Mouse (Mus musculus) lung, postnatal 0 days (tissue): ENCODE measurements around the gene Cyb5d2. TPM values are rescaled to one million over a fixed set of nuclear protein-coding genes. Genes with fewer than 3 reads are reported as not detected.

Experiments used
- ATAC-seq: fragments of 200-750 bp; cut with Nextera tagmentation; 2 replicates; pipeline ENCODE4 v1.8.0; 2017; ENCODE audit warnings: moderate library complexity
- DNase-seq: peaks from one replicate; pipeline ENCODE4 v3.0.0-alpha.2; 2016; ENCODE audit warnings: low spot score
- H3K27ac ChIP-seq: fragments of 300-500 bp; sonication (generic); 2 replicates; pipeline ENCODE4 v1.5.1; 2014; ENCODE audit warnings: antibody characterized with exemption, mild to moderate bottlenecking, low read length, mixed read lengths
- H3K27me3 ChIP-seq: fragments of 300-500 bp; sonication (generic); replicated peaks from 2 replicates; pipeline ENCODE4 v1.6.1; 2014; ENCODE audit warnings: low read length, mixed read lengths; ENCODE audit not compliant: insufficient read depth
- H3K36me3 ChIP-seq: fragments of 300-500 bp; sonication (generic); 2 replicates; pipeline ENCODE4 v1.6.1; 2014; ENCODE audit warnings: low read length, mixed read lengths; ENCODE audit not compliant: insufficient read depth
- H3K4me1 ChIP-seq: fragments of 300-500 bp; sonication (generic); 2 replicates; pipeline ENCODE4 v1.6.1; 2014; ENCODE audit warnings: antibody characterized with exemption, low read depth, low read length, mixed read lengths; ENCODE audit not compliant: insufficient read depth
- H3K4me2 ChIP-seq: fragments of 300-500 bp; sonication (generic); replicated peaks from 2 replicates; pipeline ENCODE4 v1.6.1; 2014; ENCODE audit warnings: low read depth, mild to moderate bottlenecking, low read length, moderate library complexity, mixed read lengths
- H3K4me3 ChIP-seq: fragments of 300-500 bp; sonication (generic); 2 replicates; pipeline ENCODE4 v1.5.1; 2014; ENCODE audit warnings: low read depth, low read length
- H3K9ac ChIP-seq: fragments of 300-500 bp; sonication (generic); replicated peaks from 2 replicates; pipeline ENCODE4 v1.6.1; 2014; ENCODE audit warnings: low read depth, mild to moderate bottlenecking
- H3K9me3 ChIP-seq: fragments of 300-500 bp; sonication (generic); 2 replicates; pipeline ENCODE4 v1.6.1; 2016; ENCODE audit warnings: low read length, mixed read lengths
- CTCF ChIP-seq: IDR thresholded peaks from 2 replicates; pipeline ENCODE4 v1.5.1; 2016; ENCODE audit warnings: antibody characterized with exemption, mild to moderate bottlenecking
- EP300 ChIP-seq: IDR thresholded peaks from 2 replicates; pipeline ENCODE4 v1.6.1; 2016; ENCODE audit warnings: antibody characterized with exemption, mild to moderate bottlenecking, control low read depth
- WGBS: fragments of 180-500 bp; shearing (Covaris S2); extraction: QIAGEN DNeasy Blood & Tissue Kit; methylation state at CpG from one replicate; pipeline ENCODE4 v1.1.7; 2014; 5-methylcytosine and 5-hydroxymethylcytosine counted together
- polyA plus RNA-seq: library from polyadenylated mRNA; unstranded; fragments of >200 nt; fragmentation: Nextera tagmentation; extraction: Ambion mirVana; gene quantifications from 2 replicates; pipeline ENCODE4 v1.2.1, GENCODE M21; 2015

Gene Cyb5d2
- polyA plus RNA-seq, 1 experiment from 2014 or later, result 7.1 TPM

DNA sequence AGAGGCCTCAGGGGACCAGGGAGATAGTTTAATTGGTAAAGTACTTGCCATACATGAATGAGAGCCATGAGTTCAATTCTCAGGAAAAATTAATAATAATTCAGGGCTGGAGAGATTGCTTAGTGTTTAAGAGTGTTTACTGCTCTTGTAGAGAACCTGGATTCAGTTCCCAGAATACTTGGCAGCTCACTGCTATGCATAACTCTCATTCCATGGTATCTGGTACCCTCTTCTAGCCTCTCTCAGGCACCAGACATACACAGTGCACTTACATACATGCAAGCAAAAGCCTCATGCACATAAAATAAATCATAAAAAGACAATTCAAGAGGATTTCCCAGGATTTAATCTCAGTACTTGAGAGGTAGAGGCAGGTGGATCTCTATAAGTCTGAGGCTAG is 8.6 kb upstream of the Cyb5d2 start:
- DNase-seq, result peak; percentile 19
- Histone ChIP-seq H3K36me3 (no peaks in the 10 kb centered on the region), H3K27me3 (no peaks in the 10 kb centered on the region), H3K4me1 (no peaks in the 10 kb centered on the region; the same call in 1 of the 2 replicates), H3K9ac (no peak overlapping the region), H3K9me3 (no peaks in the 10 kb centered on the region), H3K27ac (peak overlapping the region; percentile 9; the same call in 1 of the 2 replicates), H3K4me3 (no peak overlapping the region), H3K4me2 (no peak overlapping the region)
- TF ChIP-seq CTCF (no peak), EP300 (peak; percentile 51)
- peak; percentile 71; the same call in 1 of the 2 replicates for ATAC-seq

DNA sequence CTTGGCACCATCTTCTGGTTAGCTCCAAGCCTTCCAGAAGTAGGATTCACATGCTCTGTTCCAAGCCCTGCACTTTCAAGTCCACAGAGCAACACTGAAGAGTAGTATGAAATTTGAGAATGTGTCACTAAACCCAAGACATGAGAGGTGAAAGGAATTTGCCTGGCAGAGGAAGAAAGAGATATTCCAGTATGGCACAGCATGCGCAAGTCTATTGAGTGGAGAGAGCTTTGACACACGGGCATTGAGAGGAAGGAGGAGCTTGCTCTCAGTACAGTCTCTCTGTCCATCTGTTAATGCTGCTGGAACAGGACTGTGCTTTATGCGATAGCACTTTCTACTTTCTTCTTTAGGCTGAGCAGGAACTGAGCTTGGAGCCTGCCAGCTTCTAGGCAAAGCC is 7.1 kb upstream of the Cyb5d2 start:
- ATAC-seq, result peak; percentile 57
- no peak overlapping the region for H3K27ac ChIP-seq
- no peaks in the 10 kb centered on the region for H3K9me3 ChIP-seq

DNA sequence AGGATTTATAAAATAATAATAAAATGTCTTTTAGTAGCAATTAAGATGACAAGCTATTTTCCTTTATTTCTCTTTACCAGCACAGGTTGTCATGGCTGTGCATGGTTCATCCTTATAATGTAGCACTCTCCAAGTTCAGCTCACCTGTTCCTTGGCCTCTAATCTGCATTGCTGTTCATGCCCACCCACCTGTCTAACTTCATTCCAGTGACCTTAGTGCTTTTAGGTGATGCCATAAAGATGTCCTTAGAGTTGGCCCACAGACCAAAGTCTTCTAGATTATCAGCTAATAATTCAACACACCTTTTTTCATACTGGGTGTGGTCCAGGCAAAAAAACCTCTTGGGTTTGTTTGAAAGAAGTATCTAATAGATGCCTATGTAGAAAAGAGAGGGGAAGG is 5.2 kb upstream of the Cyb5d2 start:
- no peak for ATAC-seq

More for the DNA sequence above, 7.1 kb upstream of the Cyb5d2 start:
- Histone ChIP-seq H3K4me3 (no peak overlapping the region), H3K4me1 (no peaks in the 10 kb centered on the region; the same call in 1 of the 2 replicates), H3K4me2 (no peak overlapping the region), H3K36me3 (no peaks in the 10 kb centered on the region), H3K27me3 (no peaks in the 10 kb centered on the region), H3K9ac (no peak overlapping the region)
- TF ChIP-seq EP300 (no peak), CTCF (no peak)
- 37% methylated on average over 3 of the region's 3 CpGs for WGBS
- peak; percentile 44 for DNase-seq

DNA sequence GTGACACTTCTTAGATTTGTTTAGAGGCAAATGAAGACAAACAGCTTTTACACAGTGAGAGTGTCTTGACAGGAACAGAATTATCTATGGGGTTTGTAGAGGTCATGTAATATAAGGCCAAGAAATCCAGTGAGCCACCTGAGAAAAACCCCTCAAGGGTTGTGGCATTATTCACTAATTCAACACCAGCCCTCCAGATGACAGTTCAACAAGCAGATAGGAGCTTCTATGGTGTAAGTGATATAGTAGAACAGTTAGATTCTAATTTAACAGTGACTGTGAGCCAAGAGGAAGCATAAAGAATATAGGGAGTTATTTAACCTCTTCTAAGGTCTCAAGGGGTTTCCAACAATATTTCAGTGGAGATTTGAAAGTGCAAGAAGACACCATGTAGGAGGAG is 2.2 kb upstream of the Cyb5d2 start:
- DNase-seq (no peak), ATAC-seq (no peak)
- Histone ChIP-seq H3K36me3 (no peaks in the 10 kb centered on the region), H3K4me1 (peaks cover 10% of the 10 kb centered on the region; the same call in 1 of the 2 replicates), H3K4me3 (no peak overlapping the region), H3K9me3 (no peaks in the 10 kb centered on the region), H3K27ac (no peak overlapping the region), H3K9ac (no peak overlapping the region), H3K4me2 (no peak overlapping the region), H3K27me3 (no peaks in the 10 kb centered on the region)
- TF ChIP-seq CTCF, result no peak
- no peak for TF ChIP-seq EP300

More for the DNA sequence above, 5.2 kb upstream of the Cyb5d2 start:
- Histone ChIP-seq H3K9ac (no peak overlapping the region), H3K27ac (no peak overlapping the region), H3K36me3 (no peaks in the 10 kb centered on the region), H3K4me1 (peaks cover 10% of the 10 kb centered on the region; the same call in 1 of the 2 replicates), H3K9me3 (no peaks in the 10 kb centered on the region), H3K27me3 (no peaks in the 10 kb centered on the region), H3K4me2 (no peak overlapping the region), H3K4me3 (no peak overlapping the region)
- no peak for DNase-seq
- TF ChIP-seq EP300 (no peak), CTCF (no peak)

DNA sequence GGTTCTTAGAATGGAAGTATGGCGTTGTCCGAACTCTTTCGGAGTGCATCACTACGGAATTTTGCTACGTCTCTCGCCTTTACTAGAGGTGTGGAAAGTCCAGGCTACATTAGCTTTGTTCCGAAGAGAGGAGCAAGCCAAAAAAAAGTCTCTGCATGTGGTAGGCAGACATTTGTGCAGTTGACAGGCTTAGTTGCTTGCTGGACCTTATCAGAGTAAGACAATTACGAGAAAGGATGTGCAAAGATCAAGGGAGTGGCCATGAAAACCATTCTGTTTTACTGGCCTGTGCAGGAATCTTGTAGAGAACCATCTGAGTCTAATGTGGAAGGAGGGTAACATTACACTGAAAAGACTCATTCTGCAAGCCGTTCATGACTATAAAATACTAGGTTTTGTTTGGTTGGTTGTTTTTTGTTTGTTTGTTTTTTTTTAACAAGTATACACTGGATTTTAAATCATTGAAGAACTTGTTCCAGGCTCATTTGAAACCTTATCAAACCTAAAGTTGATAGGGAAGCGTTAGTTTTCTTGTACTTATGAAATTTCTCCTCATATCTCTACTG is 914 bp upstream of the Cyb5d2 start:
- H3K4me2 ChIP-seq, result peak overlapping the region; percentile 76
- no peak for ATAC-seq
- H3K27me3 ChIP-seq, result no peaks in the 10 kb centered on the region
- peaks cover 10% of the 10 kb centered on the region; the same call in 1 of the 2 replicates for H3K4me1 ChIP-seq
- H3K4me3 ChIP-seq, result peak overlapping the region; percentile 86
- DNase-seq, result no peak
- no peaks in the 10 kb centered on the region for H3K9me3 ChIP-seq
- peak overlapping the region; percentile 87 for H3K9ac ChIP-seq
- 13% methylated on average over 10 of the region's 10 CpGs for WGBS
- H3K27ac ChIP-seq, result peak overlapping the region; percentile 88; the same call in 1 of the 2 replicates
- TF ChIP-seq CTCF (no peak), EP300 (no peak)
- H3K36me3 ChIP-seq, result no peaks in the 10 kb centered on the region

DNA sequence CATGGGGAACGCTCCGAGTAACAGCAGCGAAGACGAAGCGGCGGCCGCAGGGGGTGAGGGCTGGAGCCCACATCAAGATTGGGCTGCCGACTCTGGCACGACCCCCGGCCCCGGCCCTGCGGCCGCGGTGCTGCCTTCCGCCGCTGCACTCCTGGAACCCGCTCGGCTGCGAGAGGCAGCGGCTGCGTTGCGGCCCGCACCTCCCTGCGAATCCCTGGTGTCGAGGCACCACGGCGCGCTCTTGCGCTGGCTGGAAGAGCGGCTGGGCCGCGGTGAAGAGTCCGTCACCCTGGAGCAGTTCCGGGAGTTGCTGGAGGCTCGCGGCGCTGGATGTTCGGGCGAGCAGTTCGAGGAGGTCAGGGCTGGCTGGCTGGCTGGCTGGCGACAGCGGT is 350 bp upstream of the Cyb5d2 start:
- peak overlapping the region; percentile 86 for H3K4me3 ChIP-seq
- no peaks in the 10 kb centered on the region for H3K9me3 ChIP-seq
- DNase-seq (peak; percentile 32), ATAC-seq (peak; percentile 49)
- peak overlapping the region; percentile 76 for H3K4me2 ChIP-seq
- TF ChIP-seq CTCF, result no peak
- TF ChIP-seq EP300, result no peak
- H3K9ac ChIP-seq, result peak overlapping the region; percentile 87
- no peaks in the 10 kb centered on the region for H3K36me3 ChIP-seq
- no peaks in the 10 kb centered on the region for H3K27me3 ChIP-seq
- peaks cover 10% of the 10 kb centered on the region; the same call in 1 of the 2 replicates for H3K4me1 ChIP-seq
- 2% methylated on average over 33 of the region's 42 CpGs for WGBS
- H3K27ac ChIP-seq, result peak overlapping the region; percentile 88

DNA sequence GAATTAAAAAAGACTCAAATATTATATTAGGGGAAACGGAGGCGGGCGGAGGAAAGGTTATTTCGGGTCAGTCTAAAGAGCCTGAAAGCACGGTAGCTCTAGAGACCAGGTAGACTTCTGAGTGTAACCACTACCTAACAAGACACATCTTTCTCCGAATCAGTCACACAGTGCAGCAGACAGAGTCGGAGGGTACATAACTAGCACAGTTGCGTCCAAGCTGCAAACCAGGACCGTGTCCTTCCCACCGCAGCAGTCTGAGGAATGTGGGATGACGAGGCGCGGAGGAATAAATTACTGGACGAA is 840 bp downstream of the Cyb5d2 start:
- H3K27ac ChIP-seq, result peak overlapping the region; percentile 88
- H3K9me3 ChIP-seq, result no peaks in the 10 kb centered on the region
- DNase-seq (no peak), ATAC-seq (peak; percentile 27)
- peak overlapping the region; percentile 77 for H3K4me2 ChIP-seq
- no peaks in the 10 kb centered on the region for H3K27me3 ChIP-seq
- no peaks in the 10 kb centered on the region for H3K36me3 ChIP-seq
- H3K4me1 ChIP-seq, result peaks cover 10% of the 10 kb centered on the region; the same call in 1 of the 2 replicates
- peak overlapping the region; percentile 86 for H3K4me3 ChIP-seq
- TF ChIP-seq EP300 (no peak), CTCF (no peak)
- peak overlapping the region; percentile 87 for H3K9ac ChIP-seq
- WGBS, result 12% methylated on average over 14 of the region's 14 CpGs
